Mouse (Mus musculus): ENCODE results near the gene Kctd20. TPM values are rescaled to one million over a fixed set of nuclear protein-coding genes. Genes with fewer than 3 reads are reported as not detected.

The Kctd20 gene
- total RNA-seq, 2 experiments from 2014 or later = 99.1 to 109 TPM

GRCm38 (mm10) chr17:29015638-29016037 lies 63.9 kb downstream of the Kctd20 start:
- intact Hi-C loops (cut with DNase I) = no loop called here
- DNase-seq = peak; percentile 46

- DNase-seq = no peak
- intact Hi-C loops (cut with DNase I) = no loop called here
These were observed 65.0 kb downstream of the Kctd20 start for GRCm38 (mm10) chr17:29016705-29017104.

GRCm38 (mm10) chr17:29018292-29018984 lies 66.7 kb downstream of the Kctd20 start:
- intact Hi-C loops (cut with DNase I) = no loop called here
- DNase-seq = no peak

Other genes with a start within 250 kb of the Kctd20 start
- 1 to 10 TPM; 2.0 to 3.4 TPM for gene AC170998.1, start 225.9 kb upstream of the Kctd20 start, total RNA-seq (2021)
- gene Mapk13, start 182.7 kb upstream of the Kctd20 start, total RNA-seq (2021) = under 1 TPM; 0.72 to 0.83 TPM
- 10 to 100 TPM; 40.4 to 41.5 TPM for gene Brpf3, start 150.9 kb upstream of the Kctd20 start, total RNA-seq (2021)
- under 1 TPM; 0.22 to 0.42 TPM for gene Pnpla1, start 93.5 kb upstream of the Kctd20 start, total RNA-seq (2021)
- 1 to 10 TPM; 3.0 to 6.7 TPM for gene 4930539E08Rik, start 36.6 kb upstream of the Kctd20 start, total RNA-seq (2021)
- gene Pxt1, start 8.1 kb upstream of the Kctd20 start, total RNA-seq (2021) = not detected
- gene Stk38, start 56.0 kb downstream of the Kctd20 start, total RNA-seq (2021) = 10 to 100 TPM; 83.3 to 93.2 TPM
- gene Srsf3, start 80.7 kb downstream of the Kctd20 start, total RNA-seq (2021) = 100 to 1,000 TPM; 220 to 228 TPM
- 10 to 100 TPM; 29.6 to 34.4 TPM for gene Cdkn1a, start 139.0 kb downstream of the Kctd20 start, total RNA-seq (2021)
- 1 to 10 TPM in 1 of 2 experiments, under 1 TPM in 1; 0.54 to 1.0 TPM for gene Rab44, start 162.2 kb downstream of the Kctd20 start, total RNA-seq (2021)